Mouse (Mus musculus): ENCODE measurements around the gene Tmcc2.

DNA sequence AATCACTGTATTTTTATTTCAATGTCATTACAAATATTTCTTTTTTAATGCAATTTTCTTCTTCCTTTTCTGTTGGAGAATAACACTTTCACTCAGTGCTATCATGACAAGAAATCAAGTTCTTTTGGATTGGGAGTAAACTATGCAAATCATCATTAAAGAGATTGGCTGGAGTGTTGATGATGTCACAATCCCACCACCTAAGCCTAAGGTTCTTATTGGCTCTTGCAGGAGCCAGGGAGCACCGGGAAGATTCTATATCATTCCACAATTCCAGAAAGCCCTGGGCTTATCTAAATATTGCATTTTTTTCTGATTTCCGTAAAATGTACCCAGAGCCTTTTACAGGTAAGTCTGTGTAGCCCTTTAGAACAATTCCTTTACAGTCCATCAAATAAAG, 5.6 kb upstream of the Tmcc2 start:
- TF ChIP-seq CTCF (IDR thresholded peaks at IDR 0.05; ENCODE audit: low read depth) (no peak), EP300 (IDR thresholded peaks at IDR 0.05; ENCODE audit: low read depth) (no peak)
